Mouse (Mus musculus) stomach, postnatal 0 days (tissue): Measurements from ENCODE around the gene Lipc.

Source experiments
- CTCF ChIP-seq: IDR thresholded peaks from 2 replicates; pipeline ENCODE4 v1.5.1; 2016; ENCODE audit warnings: antibody characterized with exemption, low read depth, mild to moderate bottlenecking, moderate library complexity
- EP300 ChIP-seq: optimal IDR thresholded peaks from 2 replicates; pipeline ENCODE3; 2016; ENCODE audit warnings: antibody characterized with exemption

DNA sequence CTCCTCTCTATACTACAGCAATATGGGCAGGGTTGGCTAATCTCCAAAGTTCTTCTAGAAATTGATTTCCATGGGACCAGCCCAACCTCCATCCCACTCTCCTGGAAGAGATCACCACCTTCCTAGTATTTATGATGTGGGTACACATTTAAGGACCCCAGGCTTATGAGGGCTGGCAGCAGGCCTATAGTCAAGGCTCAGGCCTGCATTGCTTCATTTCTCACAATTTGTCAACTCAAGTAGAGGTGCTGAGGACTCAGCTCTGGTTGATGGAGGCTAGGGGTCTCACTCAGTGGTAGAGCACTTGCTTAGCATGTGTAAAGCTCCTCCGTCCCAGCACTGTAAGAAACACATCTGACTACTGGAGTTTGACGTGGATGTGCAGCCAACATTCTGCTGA lies 27.6 kb upstream of the Lipc start:
- TF ChIP-seq CTCF (no peak), EP300 (no peak)
